Mouse (Mus musculus) midbrain, embryonic 11.5 days (tissue): ENCODE data around the gene Capn2. TPM values are rescaled to one million over a fixed set of nuclear protein-coding genes. Genes with fewer than 3 reads are reported as not detected.

Experiments used
- ATAC-seq: fragments of 200-750 bp; cut with Nextera tagmentation; 2 replicates; pipeline ENCODE4 v1.8.0; 2017; ENCODE audit warnings: moderate TSS enrichment, moderate library complexity; ENCODE audit not compliant: low FRiP score
- DNase-seq: peaks from one replicate; pipeline ENCODE4 v3.0.0; 2015; ENCODE audit warnings: low spot score; ENCODE audit errors: missing footprints
- H3K27ac ChIP-seq: fragments of 300-500 bp; sonication (generic); 2 replicates; pipeline ENCODE4 v1.5.1; 2014; ENCODE audit warnings: low read depth, low read length
- H3K27me3 ChIP-seq: fragments of 300-500 bp; sonication (generic); 2 replicates; pipeline ENCODE4 v1.6.1; 2014; ENCODE audit warnings: mild to moderate bottlenecking, low read length, moderate library complexity, mixed read lengths; ENCODE audit not compliant: control insufficient read depth, insufficient read depth
- H3K36me3 ChIP-seq: fragments of 300-500 bp; sonication (generic); 2 replicates; pipeline ENCODE4 v1.6.1; 2014; ENCODE audit warnings: mild to moderate bottlenecking, low read length, moderate library complexity, mixed read lengths; ENCODE audit not compliant: control insufficient read depth, insufficient read depth
- H3K4me1 ChIP-seq: fragments of 300-500 bp; sonication (generic); 2 replicates; pipeline ENCODE4 v1.6.1; 2014; ENCODE audit warnings: low read length; ENCODE audit not compliant: control insufficient read depth, insufficient read depth
- H3K4me2 ChIP-seq: fragments of 300-500 bp; sonication (generic); 2 replicates; pipeline ENCODE4 v1.6.1; 2014; ENCODE audit warnings: mild to moderate bottlenecking, moderate library complexity
- H3K4me3 ChIP-seq: fragments of 300-500 bp; sonication (generic); 2 replicates; pipeline ENCODE4 v1.5.1; 2014; ENCODE audit warnings: low read depth, low read length
- H3K9ac ChIP-seq: fragments of 300-500 bp; sonication (generic); 2 replicates; pipeline ENCODE4 v1.6.1; 2014; ENCODE audit warnings: low read length
- H3K9me3 ChIP-seq: fragments of 300-500 bp; sonication (generic); 2 replicates; pipeline ENCODE4 v1.6.1; 2016; ENCODE audit warnings: low read length; ENCODE audit not compliant: control insufficient read depth
- WGBS: fragments of 180-500 bp; shearing (Covaris S2); extraction: QIAGEN DNeasy Blood & Tissue Kit; methylation state at CpG from one replicate; pipeline ENCODE4 v1.1.7; 2014; 5-methylcytosine and 5-hydroxymethylcytosine counted together
- polyA plus RNA-seq: library from polyadenylated mRNA; unstranded; fragments of >200 nt; fragmentation: Nextera tagmentation; extraction: Ambion mirVana; gene quantifications from 2 replicates; pipeline ENCODE4 v1.2.1, GENCODE M21; 2014

The Capn2 gene
- polyA plus RNA-seq, 1 experiment from 2014 or later, result 76.3 TPM

DNA sequence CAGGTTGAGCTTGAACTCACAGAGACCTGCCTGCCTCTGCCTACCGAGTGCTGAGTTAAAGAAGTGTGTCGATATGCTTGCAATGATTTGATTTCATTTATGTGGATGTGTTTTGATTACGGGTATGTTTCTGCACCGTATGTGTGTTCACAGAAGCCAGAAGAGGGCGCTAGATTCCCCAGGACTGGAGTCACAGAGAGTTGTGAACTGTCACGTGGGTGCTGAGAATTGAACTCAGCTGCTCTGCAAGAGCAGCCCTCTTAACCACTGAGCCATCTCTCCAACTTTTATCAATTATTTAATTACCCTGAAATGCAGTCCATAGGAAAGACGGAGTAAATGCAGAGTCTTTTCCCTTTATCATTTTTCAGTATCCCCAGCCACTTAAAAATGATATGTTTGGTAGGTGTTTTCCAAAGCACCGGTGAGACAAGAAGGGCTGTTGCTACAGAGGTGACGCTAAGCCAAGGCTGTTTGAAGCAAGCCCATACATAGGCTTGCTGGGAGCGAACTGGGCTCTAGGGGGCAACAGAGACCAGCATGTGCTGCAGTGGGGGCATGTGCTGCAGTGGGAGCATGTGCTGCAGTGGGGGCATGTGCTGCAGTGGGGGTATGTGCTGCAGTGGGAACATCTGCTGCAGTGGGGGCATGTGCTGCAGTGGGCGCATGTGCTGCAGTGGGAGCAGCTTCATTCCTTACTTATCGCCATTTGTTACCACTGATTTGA is 36.4 kb upstream of the Capn2 start:
- Histone ChIP-seq H3K36me3 (no peaks in the 10 kb centered on the region), H3K4me1 (no peaks in the 10 kb centered on the region), H3K9me3 (no peaks in the 10 kb centered on the region), H3K27ac (no peak overlapping the region), H3K27me3 (no peaks in the 10 kb centered on the region), H3K4me2 (no peak overlapping the region), H3K9ac (no peak overlapping the region), H3K4me3 (no peak overlapping the region)
- WGBS, result 62% methylated on average over 12 of the region's 12 CpGs
- DNase-seq, result no peak
- ATAC-seq, result peak; percentile 55; the same call in 1 of the 2 replicates

DNA sequence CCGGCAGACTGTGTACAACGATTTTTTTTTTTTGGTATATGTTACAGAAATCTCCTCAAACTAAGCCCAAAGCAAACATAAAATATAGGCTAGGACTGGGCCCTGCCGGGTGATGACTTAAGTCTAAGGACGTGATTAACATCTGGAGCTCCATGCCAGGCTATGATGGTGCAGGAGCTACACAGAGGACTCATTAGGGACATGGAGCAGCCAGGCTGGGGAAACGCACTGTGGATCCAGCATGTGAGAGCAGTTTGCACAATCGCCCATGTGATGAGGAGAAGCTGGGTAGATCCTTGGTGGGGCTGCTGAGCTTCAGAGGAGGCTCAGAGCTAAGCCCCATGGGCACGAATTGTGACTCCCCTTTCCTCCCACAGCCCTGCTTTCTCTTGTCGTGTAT is 33.4 kb upstream of the Capn2 start:
- no peak for DNase-seq
- ATAC-seq, result no peak
- 79% methylated on average over 8 of the region's 8 CpGs for WGBS

DNA sequence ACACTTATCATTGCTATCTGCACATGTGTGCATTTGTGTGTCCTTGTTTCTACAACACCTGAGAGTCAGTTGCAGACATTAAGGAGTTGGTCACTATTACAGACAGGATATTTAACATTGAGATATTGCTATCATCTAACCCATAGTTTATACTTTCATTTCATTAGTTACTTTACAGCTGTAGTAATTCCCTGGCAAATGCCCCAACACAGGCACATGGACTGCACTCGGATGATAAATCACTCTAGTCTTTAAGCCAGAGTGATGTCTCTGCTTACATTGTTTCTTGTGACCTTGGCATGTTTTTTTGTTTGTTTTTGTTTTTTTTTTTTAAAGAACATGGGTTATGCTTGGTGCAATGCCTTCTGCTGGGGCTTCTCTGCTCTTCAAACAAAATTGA is 26.5 kb upstream of the Capn2 start:
- H3K9me3 ChIP-seq, result no peaks in the 10 kb centered on the region
- no peak overlapping the region for H3K27ac ChIP-seq
- no peak overlapping the region for H3K9ac ChIP-seq
- no peak overlapping the region for H3K4me2 ChIP-seq
- peaks cover 3% of the 10 kb centered on the region; the same call in 1 of the 2 replicates for H3K4me1 ChIP-seq
- no peak for ATAC-seq
- H3K36me3 ChIP-seq, result no peaks in the 10 kb centered on the region
- no peaks in the 10 kb centered on the region for H3K27me3 ChIP-seq
- H3K4me3 ChIP-seq, result no peak overlapping the region
- DNase-seq, result no peak
- WGBS, result 69% methylated on average over 1 of the region's 1 CpGs

More for the DNA sequence above, 33.4 kb upstream of the Capn2 start:
- no peaks in the 10 kb centered on the region for H3K9me3 ChIP-seq
- H3K9ac ChIP-seq, result no peak overlapping the region
- no peaks in the 10 kb centered on the region for H3K4me1 ChIP-seq
- H3K27ac ChIP-seq, result no peak overlapping the region
- H3K4me3 ChIP-seq, result no peak overlapping the region
- no peaks in the 10 kb centered on the region for H3K27me3 ChIP-seq
- no peak overlapping the region for H3K4me2 ChIP-seq
- no peaks in the 10 kb centered on the region for H3K36me3 ChIP-seq

DNA sequence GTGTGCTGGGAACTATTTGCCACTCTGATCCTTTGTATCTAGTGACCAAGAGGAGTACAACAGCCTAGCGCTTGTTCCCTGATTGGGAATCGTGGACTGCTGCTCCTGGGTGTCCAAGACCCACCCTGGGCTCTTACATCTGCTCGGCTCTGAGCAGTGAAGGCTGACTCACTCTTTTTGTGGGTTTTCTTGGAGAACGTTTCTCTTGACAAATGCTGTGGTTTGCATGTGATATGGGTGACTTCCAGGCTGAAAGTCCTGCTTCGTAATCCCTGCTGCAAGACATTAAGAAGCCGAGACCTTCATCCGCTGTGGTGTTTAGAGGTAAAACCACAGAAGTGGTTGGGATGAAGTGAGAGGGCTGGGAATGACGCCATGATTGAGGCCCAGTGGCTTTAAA is 25.7 kb upstream of the Capn2 start:
- DNase-seq, result no peak
- no peak overlapping the region for H3K4me2 ChIP-seq
- no peak overlapping the region for H3K9ac ChIP-seq
- no peak overlapping the region for H3K4me3 ChIP-seq
- peaks cover 4% of the 10 kb centered on the region; the same call in 1 of the 2 replicates for H3K4me1 ChIP-seq
- no peak overlapping the region for H3K27ac ChIP-seq
- H3K27me3 ChIP-seq, result no peaks in the 10 kb centered on the region
- 76% methylated on average over 8 of the region's 8 CpGs for WGBS
- H3K9me3 ChIP-seq, result no peaks in the 10 kb centered on the region
- ATAC-seq, result no peak
- H3K36me3 ChIP-seq, result no peaks in the 10 kb centered on the region

DNA sequence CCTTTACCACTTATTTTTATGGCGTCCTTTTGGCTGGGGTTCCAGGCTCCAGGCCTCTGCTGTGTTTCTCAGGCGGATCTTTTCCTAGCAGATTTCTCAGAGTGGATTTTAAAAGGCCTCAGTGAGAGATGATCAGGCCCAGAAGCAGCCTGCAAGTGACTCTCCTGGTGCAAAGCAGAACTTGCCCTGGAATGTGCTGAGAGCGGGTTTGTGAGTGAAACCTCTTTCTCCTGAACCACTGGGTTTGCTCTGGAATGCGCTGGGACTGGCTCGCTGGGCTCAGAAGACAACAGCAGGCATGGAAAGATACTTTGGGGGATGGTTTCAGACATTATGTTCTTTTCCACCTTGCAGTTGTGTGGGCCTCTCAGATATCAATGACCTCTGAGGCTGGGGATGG is 24.7 kb upstream of the Capn2 start:
- DNase-seq, result no peak
- Histone ChIP-seq H3K4me2 (no peak overlapping the region), H3K27me3 (no peaks in the 10 kb centered on the region), H3K27ac (no peak overlapping the region), H3K4me1 (peaks cover 4% of the 10 kb centered on the region; the same call in 1 of the 2 replicates), H3K9ac (no peak overlapping the region), H3K9me3 (no peaks in the 10 kb centered on the region), H3K4me3 (no peak overlapping the region), H3K36me3 (no peaks in the 10 kb centered on the region)
- no peak for ATAC-seq
- 67% methylated on average over 5 of the region's 5 CpGs for WGBS

DNA sequence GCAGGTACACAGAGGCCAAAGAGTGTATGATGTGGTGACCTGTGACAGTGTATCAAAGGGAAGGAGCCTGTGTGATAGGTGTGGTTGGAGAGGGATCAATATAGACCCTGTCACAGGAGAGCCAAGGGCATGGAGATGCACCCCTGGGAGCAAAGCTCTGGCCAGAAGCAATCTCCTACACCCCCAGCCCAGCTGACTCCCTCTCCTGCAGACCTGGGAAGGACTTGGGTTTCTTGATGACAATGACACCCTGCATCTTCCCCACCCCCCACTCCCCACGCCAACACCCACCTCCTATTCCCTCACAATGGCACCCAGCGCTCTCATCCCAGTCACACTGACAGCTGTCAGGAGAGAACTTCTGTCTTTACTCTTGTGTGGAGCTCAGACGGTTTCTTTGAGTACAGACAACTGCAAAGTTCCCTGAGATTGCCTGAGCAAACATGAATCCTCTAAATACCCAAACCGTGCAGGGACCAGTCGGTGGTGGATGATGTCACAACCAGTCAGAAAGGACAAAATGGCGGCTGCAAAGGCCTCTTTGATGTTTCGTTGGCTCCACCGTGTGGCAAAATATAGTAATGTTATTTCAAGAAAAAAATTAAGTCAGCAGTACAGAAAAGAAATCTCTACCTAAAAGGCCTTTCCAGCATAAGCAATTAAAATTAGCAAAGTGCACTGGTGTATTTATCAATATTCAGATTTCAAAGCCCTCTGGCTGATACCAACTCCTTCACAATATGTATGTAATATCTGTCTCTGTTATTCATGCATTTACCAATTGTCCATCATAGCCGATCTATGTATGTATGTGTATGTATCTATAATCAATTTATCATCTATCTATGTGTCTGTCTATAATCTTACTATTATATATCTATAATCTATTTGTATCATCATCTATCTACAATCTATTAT is 21.9 kb upstream of the Capn2 start:
- Histone ChIP-seq H3K9me3 (no peaks in the 10 kb centered on the region), H3K4me1 (peaks cover 4% of the 10 kb centered on the region; the same call in 1 of the 2 replicates), H3K4me3 (peak overlapping the region; percentile 33), H3K27me3 (no peaks in the 10 kb centered on the region), H3K36me3 (no peaks in the 10 kb centered on the region), H3K9ac (peak overlapping the region; percentile 73), H3K4me2 (peak overlapping the region; percentile 56), H3K27ac (no peak overlapping the region)
- ATAC-seq (peak; percentile 91), DNase-seq (peak; percentile 95)
- WGBS, result 15% methylated on average over 9 of the region's 9 CpGs

DNA sequence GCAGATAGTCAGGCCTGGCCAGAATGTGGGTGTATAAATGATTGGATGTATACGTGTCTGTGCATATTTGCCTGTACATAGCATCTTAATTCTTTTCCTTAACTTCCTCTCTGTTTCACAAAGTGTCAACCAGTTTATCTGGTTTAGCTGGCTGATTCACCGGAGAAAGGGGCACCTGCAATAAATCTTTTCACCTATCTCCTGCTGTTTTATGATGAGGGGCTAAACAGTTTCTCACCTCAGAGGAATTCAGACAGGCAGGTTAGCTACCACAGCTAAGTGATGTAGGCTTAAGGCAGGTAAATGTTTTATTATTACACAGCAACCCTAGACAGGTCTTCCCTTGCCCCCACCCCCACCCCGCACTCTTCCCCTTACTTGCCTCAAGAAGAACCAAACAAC is 17.7 kb upstream of the Capn2 start:
- Histone ChIP-seq H3K4me3 (no peak overlapping the region), H3K27me3 (no peaks in the 10 kb centered on the region), H3K4me1 (peaks cover 4% of the 10 kb centered on the region; the same call in 1 of the 2 replicates), H3K9ac (no peak overlapping the region), H3K4me2 (no peak overlapping the region), H3K9me3 (peaks cover 2% of the 10 kb centered on the region; the same call in 1 of the 2 replicates), H3K27ac (no peak overlapping the region), H3K36me3 (no peaks in the 10 kb centered on the region)
- no peak for ATAC-seq
- WGBS, result 86% methylated on average over 3 of the region's 3 CpGs
- DNase-seq, result no peak

DNA sequence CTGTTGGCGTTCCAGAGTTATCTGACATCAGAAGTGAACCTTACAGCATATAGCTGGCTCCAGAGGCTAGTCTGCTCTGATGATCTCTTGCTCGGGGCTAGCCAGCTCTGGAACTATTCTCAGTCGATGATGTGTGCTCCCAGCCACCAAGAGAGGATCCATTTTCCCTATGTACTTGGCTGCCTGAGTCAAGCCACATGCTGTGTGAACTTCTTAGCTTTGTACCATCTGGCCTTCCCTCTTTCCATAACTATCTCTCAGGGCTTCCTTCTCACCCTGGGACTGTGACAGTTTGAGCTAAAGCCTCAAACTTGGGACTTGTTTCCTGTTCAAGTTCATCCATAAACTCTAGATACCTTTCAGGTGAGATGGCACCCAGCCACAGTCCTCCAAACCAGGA is 16.2 kb upstream of the Capn2 start:
- 96% methylated on average over 3 of the region's 3 CpGs for WGBS
- H3K36me3 ChIP-seq, result no peaks in the 10 kb centered on the region
- no peak overlapping the region for H3K4me3 ChIP-seq
- H3K9me3 ChIP-seq, result peaks cover 2% of the 10 kb centered on the region; the same call in 1 of the 2 replicates
- H3K9ac ChIP-seq, result no peak overlapping the region
- H3K4me2 ChIP-seq, result no peak overlapping the region
- peaks cover under 1% of the 10 kb centered on the region; the same call in 1 of the 2 replicates for H3K4me1 ChIP-seq
- DNase-seq, result no peak
- H3K27me3 ChIP-seq, result no peaks in the 10 kb centered on the region; the same call in 1 of the 2 replicates
- no peak overlapping the region for H3K27ac ChIP-seq
- ATAC-seq, result no peak
